Mouse (Mus musculus): ENCODE data around the gene Npas1.

DNA sequence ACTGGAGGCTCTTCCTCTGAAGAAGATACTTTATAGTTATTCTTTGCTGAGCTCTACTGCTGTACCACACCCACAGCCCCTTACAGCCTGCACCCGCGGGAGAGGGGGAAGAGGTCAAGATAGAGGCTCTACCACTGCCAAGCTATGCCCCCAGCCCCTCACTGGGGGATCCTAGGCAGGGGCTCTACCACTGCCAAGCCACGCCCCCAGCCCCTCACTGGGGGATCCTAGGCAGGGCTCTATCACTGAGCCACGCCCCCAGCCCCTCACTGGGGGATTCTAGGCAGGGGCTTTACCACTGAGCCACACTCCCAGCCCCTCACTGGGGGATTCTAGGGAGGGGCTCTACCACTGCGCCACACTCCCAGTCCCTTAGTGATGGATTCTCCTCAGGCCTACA, 21.2 kb downstream of the Npas1 start:
- TF ChIP-seq POLR2A (IDR thresholded peaks at IDR 0.05; ENCODE audit: insufficient read depth, low read depth, low read length) (no peak), CTCF (IDR thresholded peaks at IDR 0.05; ENCODE audit: insufficient read depth, low read depth, low read length) (no peak)

All from olfactory bulb, adult 2 months (tissue).